Mouse (Mus musculus) gastrocnemius, postnatal 14 days (tissue): ENCODE measurements at regions not wholly inside any gene's neighbourhood (a gene's known extent, or its start where the extent isn't known, plus 50 kb on each side); places are given as distances from the start of the nearest gene placed in this dataset.

ENCODE experiments used
- DNase-seq: peaks from one replicate; pipeline ENCODE4 v3.0.0; 2021; ENCODE audit warnings: mixed read lengths
- intact Hi-C: fragments of 180-260 bp; cut with DNase I; formaldehyde crosslinking; loops from one replicate; pipeline ENCODE4 v1.15.1; 2025; ENCODE audit warnings: low total_unique reads

GRCm38 (mm10) chr1:153962161-153962720, 62.2 kb upstream of the Teddm2 start:
- intact Hi-C loops, result no loop called here

GRCm38 (mm10) chr1:153963744-153964342, 63.8 kb upstream of the Teddm2 start:
- DNase-seq, result no peak
- intact Hi-C loops, result no loop called here

More at GRCm38 (mm10) chr1:153962161-153962720, 62.2 kb upstream of the Teddm2 start:
- no peak for DNase-seq

- intact Hi-C loops, result no loop called here
Measured at GRCm38 (mm10) chr1:153969401-153969800, 69.4 kb upstream of the Teddm2 start.

GRCm38 (mm10) chr1:153974300-153974699, 74.3 kb upstream of the Teddm2 start:
- no peak for DNase-seq
- intact Hi-C loops, result no loop called here

More at GRCm38 (mm10) chr1:153969401-153969800, 69.4 kb upstream of the Teddm2 start:
- no peak for DNase-seq

- no peak for DNase-seq
- intact Hi-C loops, result no loop called here
Measured at GRCm38 (mm10) chr1:153977963-153978726, 78.1 kb upstream of the Teddm2 start.

GRCm38 (mm10) chr1:153980886-153981285, 80.9 kb upstream of the Teddm2 start:
- intact Hi-C loops, result no loop called here
- DNase-seq, result peak; percentile 42

- DNase-seq, result no peak
- intact Hi-C loops, result no loop called here
Measured at GRCm38 (mm10) chr1:153985595-153985994, 85.6 kb upstream of the Teddm2 start.

GRCm38 (mm10) chr1:153986632-153987031, 86.6 kb upstream of the Teddm2 start:
- intact Hi-C loops, result no loop called here

GRCm38 (mm10) chr1:153988297-153988696, 88.3 kb upstream of the Teddm2 start:
- intact Hi-C loops, result no loop called here

More at GRCm38 (mm10) chr1:153986632-153987031, 86.6 kb upstream of the Teddm2 start:
- no peak for DNase-seq

GRCm38 (mm10) chr1:153990651-153991435, 90.8 kb upstream of the Teddm2 start:
- intact Hi-C loops, result no loop called here
- no peak for DNase-seq

More at GRCm38 (mm10) chr1:153988297-153988696, 88.3 kb upstream of the Teddm2 start:
- DNase-seq, result no peak

GRCm38 (mm10) chr1:153992466-153992865, 92.4 kb upstream of the Teddm2 start:
- no peak for DNase-seq
- intact Hi-C loops, result no loop called here

GRCm38 (mm10) chr1:153994871-153995270, 94.8 kb upstream of the Teddm2 start:
- no peak for DNase-seq
- intact Hi-C loops, result no loop called here

- intact Hi-C loops, result no loop called here
Measured at GRCm38 (mm10) chr1:153997201-153998181, 97.5 kb upstream of the Teddm2 start.

GRCm38 (mm10) chr1:153999776-154000175, 99.7 kb upstream of the Teddm2 start:
- intact Hi-C loops, result no loop called here
- DNase-seq, result no peak

More at GRCm38 (mm10) chr1:153997201-153998181, 97.5 kb upstream of the Teddm2 start:
- no peak for DNase-seq

GRCm38 (mm10) chr1:154003669-154004068, 103.6 kb upstream of the Teddm2 start:
- no peak for DNase-seq
- intact Hi-C loops, result no loop called here

- intact Hi-C loops, result no loop called here
- no peak for DNase-seq
Measured at GRCm38 (mm10) chr1:154004647-154005046, 104.6 kb upstream of the Teddm2 start.

- intact Hi-C loops, result no loop called here
- DNase-seq, result no peak
Measured at GRCm38 (mm10) chr1:154006055-154006454, 106.0 kb upstream of the Teddm2 start.

- intact Hi-C loops, result no loop called here
- DNase-seq, result no peak
Measured at GRCm38 (mm10) chr1:154007440-154007839, 107.4 kb upstream of the Teddm2 start.
